Mouse (Mus musculus): ENCODE data around the gene Prom1. TPM values are rescaled to one million over a fixed set of nuclear protein-coding genes. Genes with fewer than 3 reads are reported as not detected.
"Not testable (repeated sequence)": the region's sequence is repeated elsewhere in the genome, so short reads cannot be mapped to it uniquely, and the experiment has no call there.

Prom1 gene
- polyA plus RNA-seq (2014; fragmentation: Nextera tagmentation; extraction: Ambion mirVana), result 23.0 and 23.9 TPM in 2 replicates

GRCm38 (mm10) chr5:44101231-44102110 lies at the start of gene Prom1:
Gene Prom1, minus strand, starts transcription at chr5:44102032.
- no peak within 1 kb of the TSS for H3K27ac ChIP-seq (ENCODE audit: low read depth, low read length)
- H3K4me2 ChIP-seq, result peak within 1 kb of the TSS; percentile 75
- ATAC-seq (replicated peaks; ENCODE audit: low FRiP score) (peak; percentile 50), DNase-seq (ENCODE audit: low spot score) (peak; percentile 56)
- no peaks in the 10 kb centered on the region for H3K4me1 ChIP-seq (replicated peaks; ENCODE audit: control insufficient read depth, insufficient read depth, low read length)
- H3K36me3 ChIP-seq (ENCODE audit: control insufficient read depth, insufficient read depth, low read length), result no peaks in the 10 kb centered on the region
- H3K9ac ChIP-seq (ENCODE audit: low read depth, low read length), result peak within 1 kb of the TSS; percentile 64
- H3K9me3 ChIP-seq (ENCODE audit: control insufficient read depth, low read length), result no peaks in the 10 kb centered on the region
- H3K4me3 ChIP-seq (ENCODE audit: low read depth, low read length), result peak within 1 kb of the TSS; percentile 57
- peaks cover 34% of the 10 kb centered on the region for H3K27me3 ChIP-seq (replicated peaks; ENCODE audit: control insufficient read depth, insufficient read depth, low read length)
- 2% methylated on average over 44 of the region's 44 CpGs for WGBS

- Histone ChIP-seq H3K36me3 (ENCODE audit: control insufficient read depth, insufficient read depth, low read length) (no peaks in the 10 kb centered on the region), H3K4me2 (no peak overlapping the region), H3K4me1 (replicated peaks; ENCODE audit: control insufficient read depth, insufficient read depth, low read length) (peaks cover 3% of the 10 kb centered on the region; the same call in 1 of the 2 replicates), H3K27me3 (replicated peaks; ENCODE audit: control insufficient read depth, insufficient read depth, low read length) (no peaks in the 10 kb centered on the region; the same call in 1 of the 2 replicates), H3K9ac (ENCODE audit: low read depth, low read length) (no peak overlapping the region), H3K27ac (ENCODE audit: low read depth, low read length) (no peak overlapping the region), H3K4me3 (ENCODE audit: low read depth, low read length) (no peak overlapping the region), H3K9me3 (ENCODE audit: control insufficient read depth, low read length) (peaks cover 8% of the 10 kb centered on the region)
- ATAC-seq (replicated peaks; ENCODE audit: low FRiP score) (no peak), DNase-seq (ENCODE audit: low spot score) (no peak)
- 78% methylated on average over 3 of the region's 3 CpGs for WGBS
Observed at GRCm38 (mm10) chr5:44147732-44148131, 45.9 kb upstream of the Prom1 start.

- H3K27ac ChIP-seq (ENCODE audit: low read depth, low read length), result no peak overlapping the region
- H3K4me3 ChIP-seq (ENCODE audit: low read depth, low read length), result no peak overlapping the region
- peaks cover under 1% of the 10 kb centered on the region; the same call in 1 of the 2 replicates for H3K4me1 ChIP-seq (replicated peaks; ENCODE audit: control insufficient read depth, insufficient read depth, low read length)
- peaks cover 8% of the 10 kb centered on the region for H3K9me3 ChIP-seq (ENCODE audit: control insufficient read depth, low read length)
- no peak overlapping the region for H3K4me2 ChIP-seq
- DNase-seq (ENCODE audit: low spot score) (no peak), ATAC-seq (replicated peaks; ENCODE audit: low FRiP score) (no peak)
- 76% methylated on average over 6 of the region's 6 CpGs for WGBS
- no peak overlapping the region for H3K9ac ChIP-seq (ENCODE audit: low read depth, low read length)
- H3K36me3 ChIP-seq (ENCODE audit: control insufficient read depth, insufficient read depth, low read length), result no peaks in the 10 kb centered on the region
- H3K27me3 ChIP-seq (replicated peaks; ENCODE audit: control insufficient read depth, insufficient read depth, low read length), result no peaks in the 10 kb centered on the region; the same call in 1 of the 2 replicates
Observed at GRCm38 (mm10) chr5:44146437-44147332, 44.9 kb upstream of the Prom1 start.

GRCm38 (mm10) chr5:44143467-44144235 lies 41.8 kb upstream of the Prom1 start:
- H3K9me3 ChIP-seq (ENCODE audit: control insufficient read depth, low read length), result no peaks in the 10 kb centered on the region
- no peaks in the 10 kb centered on the region for H3K4me1 ChIP-seq (replicated peaks; ENCODE audit: control insufficient read depth, insufficient read depth, low read length)
- WGBS, result 53% methylated on average over 8 of the region's 8 CpGs
- no peaks in the 10 kb centered on the region; the same call in 1 of the 2 replicates for H3K27me3 ChIP-seq (replicated peaks; ENCODE audit: control insufficient read depth, insufficient read depth, low read length)
- H3K9ac ChIP-seq (ENCODE audit: low read depth, low read length), result no peak overlapping the region
- no peak overlapping the region for H3K4me2 ChIP-seq
- no peak overlapping the region for H3K27ac ChIP-seq (ENCODE audit: low read depth, low read length)
- no peak for DNase-seq (ENCODE audit: low spot score)
- H3K4me3 ChIP-seq (ENCODE audit: low read depth, low read length), result no peak overlapping the region
- H3K36me3 ChIP-seq (ENCODE audit: control insufficient read depth, insufficient read depth, low read length), result no peaks in the 10 kb centered on the region
- ATAC-seq (replicated peaks; ENCODE audit: low FRiP score), result no peak

- Histone ChIP-seq H3K27me3 (replicated peaks; ENCODE audit: control insufficient read depth, insufficient read depth, low read length) (no peaks in the 10 kb centered on the region), H3K9me3 (ENCODE audit: control insufficient read depth, low read length) (no peaks in the 10 kb centered on the region), H3K4me2 (no peak overlapping the region), H3K27ac (ENCODE audit: low read depth, low read length) (no peak overlapping the region), H3K4me3 (ENCODE audit: low read depth, low read length) (no peak overlapping the region), H3K36me3 (ENCODE audit: control insufficient read depth, insufficient read depth, low read length) (no peaks in the 10 kb centered on the region), H3K9ac (ENCODE audit: low read depth, low read length) (no peak overlapping the region), H3K4me1 (replicated peaks; ENCODE audit: control insufficient read depth, insufficient read depth, low read length) (no peaks in the 10 kb centered on the region)
- no peak for DNase-seq (ENCODE audit: low spot score)
- 63% methylated on average over 4 of the region's 4 CpGs for WGBS
- no peak for ATAC-seq (replicated peaks; ENCODE audit: low FRiP score)
Observed at GRCm38 (mm10) chr5:44127487-44127886, 25.7 kb upstream of the Prom1 start.

GRCm38 (mm10) chr5:44126574-44126973 lies 24.7 kb upstream of the Prom1 start:
- not testable (repeated sequence) for H3K27ac ChIP-seq (ENCODE audit: low read depth, low read length); H3K4me1 ChIP-seq (replicated peaks; ENCODE audit: control insufficient read depth, insufficient read depth, low read length); H3K9me3 ChIP-seq (ENCODE audit: control insufficient read depth, low read length); DNase-seq (ENCODE audit: low spot score); H3K9ac ChIP-seq (ENCODE audit: low read depth, low read length); H3K4me2 ChIP-seq; H3K36me3 ChIP-seq (ENCODE audit: control insufficient read depth, insufficient read depth, low read length); ATAC-seq (replicated peaks; ENCODE audit: low FRiP score); H3K4me3 ChIP-seq (ENCODE audit: low read depth, low read length); H3K27me3 ChIP-seq (replicated peaks; ENCODE audit: control insufficient read depth, insufficient read depth, low read length)
- WGBS, result 88% methylated on average over 8 of the region's 8 CpGs

- Histone ChIP-seq H3K36me3 (ENCODE audit: control insufficient read depth, insufficient read depth, low read length) (no peaks in the 10 kb centered on the region), H3K27ac (ENCODE audit: low read depth, low read length) (no peak overlapping the region)
- DNase-seq (ENCODE audit: low spot score), result no peak
Observed at GRCm38 (mm10) chr5:44121390-44121789, 19.6 kb upstream of the Prom1 start.

GRCm38 (mm10) chr5:44113138-44113537 lies 11.3 kb upstream of the Prom1 start:
- 80% methylated on average over 2 of the region's 2 CpGs for WGBS
- DNase-seq (ENCODE audit: low spot score), result no peak
- no peak overlapping the region for H3K9ac ChIP-seq (ENCODE audit: low read depth, low read length)
- no peak overlapping the region for H3K27ac ChIP-seq (ENCODE audit: low read depth, low read length)
- H3K4me3 ChIP-seq (ENCODE audit: low read depth, low read length), result no peak overlapping the region
- H3K4me2 ChIP-seq, result no peak overlapping the region
- H3K4me1 ChIP-seq (replicated peaks; ENCODE audit: control insufficient read depth, insufficient read depth, low read length), result no peaks in the 10 kb centered on the region
- H3K9me3 ChIP-seq (ENCODE audit: control insufficient read depth, low read length), result no peaks in the 10 kb centered on the region
- ATAC-seq (replicated peaks; ENCODE audit: low FRiP score), result no peak
- H3K36me3 ChIP-seq (ENCODE audit: control insufficient read depth, insufficient read depth, low read length), result no peaks in the 10 kb centered on the region
- H3K27me3 ChIP-seq (replicated peaks; ENCODE audit: control insufficient read depth, insufficient read depth, low read length), result no peaks in the 10 kb centered on the region

More at GRCm38 (mm10) chr5:44121390-44121789, 19.6 kb upstream of the Prom1 start:
- H3K4me1 ChIP-seq (replicated peaks; ENCODE audit: control insufficient read depth, insufficient read depth, low read length), result no peaks in the 10 kb centered on the region
- no peak for ATAC-seq (replicated peaks; ENCODE audit: low FRiP score)
- 81% methylated on average over 2 of the region's 2 CpGs for WGBS
- no peak overlapping the region for H3K9ac ChIP-seq (ENCODE audit: low read depth, low read length)
- H3K27me3 ChIP-seq (replicated peaks; ENCODE audit: control insufficient read depth, insufficient read depth, low read length), result no peaks in the 10 kb centered on the region
- H3K9me3 ChIP-seq (ENCODE audit: control insufficient read depth, low read length), result no peaks in the 10 kb centered on the region
- no peak overlapping the region for H3K4me3 ChIP-seq (ENCODE audit: low read depth, low read length)
- H3K4me2 ChIP-seq, result no peak overlapping the region

Data from liver, embryonic 11.5 days (tissue).